Mouse (Mus musculus) brain, embryonic 14.5 days (tissue): Measurements from ENCODE around the gene 0610010F05Rik.

ENCODE experiments used
- CTCF ChIP-seq: fragments of 200-500 bp; IDR thresholded peaks from 2 replicates; pipeline ENCODE4 v1.5.1; 2012; ENCODE audit warnings: inconsistent platforms, mild to moderate bottlenecking, moderate library complexity, borderline replicate concordance; ENCODE audit not compliant: insufficient read depth, insufficient read length; ENCODE audit errors: extremely low read depth
- POLR2A ChIP-seq: fragments of 200-500 bp; IDR thresholded peaks from 2 replicates; pipeline ENCODE4 v1.6.1; 2012; ENCODE audit warnings: mild to moderate bottlenecking, inconsistent platforms, borderline replicate concordance; ENCODE audit not compliant: poor library complexity, insufficient read depth, insufficient read length, severe bottlenecking; ENCODE audit errors: extremely low read depth

DNA sequence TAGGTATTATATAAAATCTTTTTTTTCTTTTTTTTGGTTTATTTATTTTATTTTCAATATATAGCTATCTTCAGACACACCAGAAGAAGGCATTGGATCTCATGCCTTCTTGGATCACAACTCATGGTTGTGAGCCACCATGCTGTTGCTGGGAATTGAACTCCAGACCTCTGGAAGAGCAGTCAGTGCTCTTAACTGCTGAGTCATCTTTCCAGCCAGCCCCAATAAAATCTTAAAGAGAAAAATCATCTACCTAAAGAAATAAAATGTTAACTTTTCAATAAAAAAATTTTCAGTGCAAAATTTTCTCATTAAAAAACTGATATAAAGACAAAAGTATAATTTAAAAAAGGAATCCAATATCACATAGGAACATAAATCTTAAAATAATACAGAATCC is 30.8 kb upstream of the 0610010F05Rik start:
- TF ChIP-seq CTCF, result no peak
- TF ChIP-seq POLR2A, result no peak
